Mouse (Mus musculus): ENCODE measurements around the gene Spag8. TPM values are rescaled to one million over a fixed set of nuclear protein-coding genes. Genes with fewer than 3 reads are reported as not detected.

The Spag8 gene
- not detected for total RNA-seq (2023)

GRCm38 (mm10) chr4:43653161-43654015 is at the start of gene Spag8:
Spag8 (minus strand) TSS chr4:43653594.

GRCm38 (mm10) chr4:43700707-43701106 is 47.3 kb upstream of the Spag8 start, which contains the start of gene Olfr70:
Olfr70 (minus strand) TSS chr4:43700807.

GRCm38 (mm10) chr4:43668782-43669427 is 15.5 kb upstream of the Spag8 start, which contains the start of the genes Tmem8b and Fam221b:
Tmem8b (plus strand) TSS chr4:43668971.
Fam221b (minus strand) TSS chr4:43669145.

GRCm38 (mm10) chr4:43656339-43657109 is 3.1 kb upstream of the Spag8 start, which contains the start of gene Hint2:
Hint2 (minus strand) TSS chr4:43656466.

GRCm38 (mm10) chr4:43631046-43631955 is 22.1 kb downstream of the Spag8 start, which contains the start of gene Npr2:
Npr2 (plus strand) TSS chr4:43631935.

Other genes starting within 250 kb of the Spag8 start
- gene Fam166b, start 224.5 kb downstream of the Spag8 start, total RNA-seq (2023): not detected
- 1 to 10 TPM; 5.8 to 8.1 TPM for gene Tesk1, start 211.7 kb downstream of the Spag8 start, total RNA-seq (2023)
- 10 to 100 TPM in 1 of 2 experiments, 1 to 10 TPM in 1; 2.2 to 24.5 TPM for gene Cd72, start 199.0 kb downstream of the Spag8 start, total RNA-seq (2023)
- gene Sit1, start 169.9 kb downstream of the Spag8 start, total RNA-seq (2023): under 1 TPM in 1 of 2 experiments, not detected in 1; 0.31 TPM
- 1 to 10 TPM; 5.1 to 5.2 TPM for gene Ccdc107, start 160.7 kb downstream of the Spag8 start, total RNA-seq (2023)
- 10 to 100 TPM; 31.2 to 32.1 TPM for gene Arhgef39, start 153.9 kb downstream of the Spag8 start, total RNA-seq (2023)
- 1 to 10 TPM; 1.1 to 2.6 TPM for gene Car9, start 146.6 kb downstream of the Spag8 start, total RNA-seq (2023)
- gene Tpm2, start 129.8 kb downstream of the Spag8 start, total RNA-seq (2023): under 1 TPM; 0.60 to 0.68 TPM
- 10 to 100 TPM; 67.4 to 72.8 TPM for gene Creb3, start 91.3 kb downstream of the Spag8 start, total RNA-seq (2023)
- 100 to 1,000 TPM; 547 to 593 TPM for gene Tln1, start 90.9 kb downstream of the Spag8 start, total RNA-seq (2023)
- 10 to 100 TPM; 47.1 to 49.4 TPM for gene Rgp1, start 74.9 kb downstream of the Spag8 start, total RNA-seq (2023)
- 10 to 100 TPM; 28.4 to 32.8 TPM for gene Gba2, start 74.7 kb downstream of the Spag8 start, total RNA-seq (2023)
- gene Msmp, start 69.1 kb downstream of the Spag8 start, total RNA-seq (2023): not detected
- gene Npr2, start 21.7 kb downstream of the Spag8 start, total RNA-seq (2023): under 1 TPM; 0.33 to 0.80 TPM
- gene Hint2, start 2.9 kb upstream of the Spag8 start, total RNA-seq (2023): 10 to 100 TPM in 1 of 2 experiments, 1 to 10 TPM in 1; 8.7 to 10.2 TPM
- under 1 TPM; 0.60 to 0.66 TPM for gene Tmem8b, start 15.4 kb upstream of the Spag8 start, total RNA-seq (2023)
- under 1 TPM in 1 of 2 experiments, not detected in 1; 0.11 TPM for gene Fam221b, start 15.6 kb upstream of the Spag8 start, total RNA-seq (2023)
- not detected for gene Olfr70, start 47.2 kb upstream of the Spag8 start, total RNA-seq (2023)
- gene Olfr71, start 56.7 kb upstream of the Spag8 start, total RNA-seq (2023): not detected
- gene Hrct1, start 73.6 kb upstream of the Spag8 start, total RNA-seq (2023): not detected
- gene Spaar, start 76.4 kb upstream of the Spag8 start, total RNA-seq (2023): not detected
- not detected for gene Olfr159, start 117.4 kb upstream of the Spag8 start, total RNA-seq (2023)
- gene Olfr156, start 170.3 kb upstream of the Spag8 start, total RNA-seq (2023): not detected
- not detected for gene Olfr157, start 186.6 kb upstream of the Spag8 start, total RNA-seq (2023)
- gene Olfr155, start 198.0 kb upstream of the Spag8 start, total RNA-seq (2023): not detected
- 10 to 100 TPM; 10.7 to 18.1 TPM for gene Reck, start 221.9 kb upstream of the Spag8 start, total RNA-seq (2023)